Mouse (Mus musculus) E14TG2a.4 (cell line): ENCODE data around the gene Gm45140.

Experiments
- CTCF ChIP-seq: conservative IDR thresholded peaks from 2 replicates; pipeline ENCODE4 v1.5.1; 2014; ENCODE audit warnings: low read length
- NANOG ChIP-seq: IDR thresholded peaks from 2 replicates; pipeline ENCODE4 v1.6.1; 2014; ENCODE audit warnings: borderline replicate concordance, low read length, mixed read lengths

- no peak for TF ChIP-seq CTCF
- TF ChIP-seq NANOG = no peak; the same call in 1 of the 2 replicates
These were observed 40.0 kb downstream of the Gm45140 start for GRCm38 (mm10) chr6:87795385-87796150.
